Mouse (Mus musculus) forebrain, embryonic 14.5 days (tissue): Measurements from ENCODE around the gene Ehbp1. TPM values are rescaled to one million over a fixed set of nuclear protein-coding genes. Genes with fewer than 3 reads are reported as not detected.

ENCODE experiments used
- ATAC-seq: fragments of 200-750 bp; cut with Nextera tagmentation; 2 replicates; pipeline ENCODE4 v1.8.0; 2017; ENCODE audit warnings: mild to moderate bottlenecking, moderate library complexity
- DNase-seq: peaks from one replicate; pipeline ENCODE4 v3.0.0-alpha.2; 2015; ENCODE audit warnings: low spot score
- H3K27ac ChIP-seq: fragments of 300-500 bp; sonication (generic); 2 replicates; pipeline ENCODE4 v1.5.1; 2014; ENCODE audit warnings: low read depth, mild to moderate bottlenecking, control low read depth, low read length, moderate library complexity
- H3K27me3 ChIP-seq: fragments of 300-500 bp; sonication (generic); replicated peaks from 2 replicates; pipeline ENCODE4 v1.6.1; 2014; ENCODE audit warnings: low read length, control low read depth, mixed read lengths; ENCODE audit not compliant: control insufficient read depth, insufficient read depth
- H3K36me3 ChIP-seq: fragments of 300-500 bp; sonication (generic); 2 replicates; pipeline ENCODE4 v1.6.1; 2014; ENCODE audit warnings: low read length, control low read depth; ENCODE audit not compliant: control insufficient read depth, insufficient read depth
- H3K4me1 ChIP-seq: fragments of 300-500 bp; sonication (generic); 2 replicates; pipeline ENCODE4 v1.6.1; 2014; ENCODE audit warnings: antibody characterized with exemption, low read length, control low read depth; ENCODE audit not compliant: control insufficient read depth, insufficient read depth
- H3K4me2 ChIP-seq: fragments of 300-500 bp; sonication (generic); 2 replicates; pipeline ENCODE4 v1.6.1; 2014; ENCODE audit warnings: mild to moderate bottlenecking, control low read depth, low read length
- H3K4me3 ChIP-seq: fragments of 300-500 bp; sonication (generic); 2 replicates; pipeline ENCODE4 v1.5.1; 2014; ENCODE audit warnings: low read depth, low read length, control low read depth
- H3K9ac ChIP-seq: fragments of 300-500 bp; sonication (generic); 2 replicates; pipeline ENCODE4 v1.6.1; 2014; ENCODE audit warnings: mild to moderate bottlenecking, low read length, control low read depth, moderate library complexity
- H3K9me3 ChIP-seq: fragments of 300-500 bp; sonication (generic); replicated peaks from 2 replicates; pipeline ENCODE4 v1.6.1; 2016; ENCODE audit warnings: low read length, control low read depth, mixed read lengths; ENCODE audit not compliant: control insufficient read depth
- WGBS: fragments of 180-500 bp; shearing (Covaris S2); extraction: QIAGEN DNeasy Blood & Tissue Kit; methylation state at CpG from one replicate; pipeline ENCODE4 v1.1.7; 2014; 5-methylcytosine and 5-hydroxymethylcytosine counted together
- polyA plus RNA-seq: library from polyadenylated mRNA; unstranded; fragments of >200 nt; fragmentation: Nextera tagmentation; extraction: Ambion mirVana; gene quantifications from 2 replicates; pipeline ENCODE4 v1.2.1, GENCODE M21; 2014

Ehbp1 gene
- polyA plus RNA-seq, 1 experiment from 2014 or later: 17.1 TPM

GRCm38 (mm10) chr11:22174311-22174710, 167.8 kb downstream of the Ehbp1 start:
- no peak overlapping the region for H3K27ac ChIP-seq
- 53% methylated on average over 3 of the region's 3 CpGs for WGBS
- no peaks in the 10 kb centered on the region for H3K4me1 ChIP-seq
- no peak overlapping the region for H3K4me2 ChIP-seq
- H3K36me3 ChIP-seq: no peaks in the 10 kb centered on the region; the same call in 1 of the 2 replicates
- no peak for ATAC-seq
- H3K9ac ChIP-seq: no peak overlapping the region
- no peaks in the 10 kb centered on the region for H3K27me3 ChIP-seq
- no peaks in the 10 kb centered on the region for H3K9me3 ChIP-seq
- H3K4me3 ChIP-seq: no peak overlapping the region
- DNase-seq: no peak

- WGBS: 95% methylated on average over 6 of the region's 6 CpGs
- Histone ChIP-seq H3K9me3 (no peaks in the 10 kb centered on the region), H3K27ac (no peak overlapping the region), H3K9ac (no peak overlapping the region), H3K4me2 (no peak overlapping the region), H3K4me1 (no peaks in the 10 kb centered on the region), H3K27me3 (no peaks in the 10 kb centered on the region), H3K36me3 (peaks cover 6% of the 10 kb centered on the region), H3K4me3 (no peak overlapping the region)
- ATAC-seq (no peak), DNase-seq (no peak)
Measured at GRCm38 (mm10) chr11:22170962-22171638, 171.0 kb downstream of the Ehbp1 start.

GRCm38 (mm10) chr11:22157882-22158281, 184.2 kb downstream of the Ehbp1 start:
- ATAC-seq: no peak
- Histone ChIP-seq H3K4me3 (no peak overlapping the region), H3K9ac (no peak overlapping the region), H3K4me1 (no peaks in the 10 kb centered on the region), H3K36me3 (no peaks in the 10 kb centered on the region), H3K4me2 (no peak overlapping the region), H3K9me3 (no peaks in the 10 kb centered on the region), H3K27me3 (no peaks in the 10 kb centered on the region), H3K27ac (no peak overlapping the region)
- WGBS: 88% methylated on average over 4 of the region's 4 CpGs
- DNase-seq: no peak

- Histone ChIP-seq H3K36me3 (no peaks in the 10 kb centered on the region), H3K4me3 (no peak overlapping the region), H3K9me3 (no peaks in the 10 kb centered on the region), H3K27me3 (no peaks in the 10 kb centered on the region), H3K4me2 (no peak overlapping the region), H3K27ac (no peak overlapping the region), H3K9ac (no peak overlapping the region), H3K4me1 (no peaks in the 10 kb centered on the region)
- ATAC-seq (no peak), DNase-seq (no peak)
- WGBS: 93% methylated on average over 2 of the region's 2 CpGs
Measured at GRCm38 (mm10) chr11:22156182-22156581, 185.9 kb downstream of the Ehbp1 start.

- Histone ChIP-seq H3K27me3 (no peaks in the 10 kb centered on the region), H3K9ac (no peak overlapping the region), H3K9me3 (no peaks in the 10 kb centered on the region), H3K36me3 (no peaks in the 10 kb centered on the region), H3K4me2 (no peak overlapping the region), H3K4me1 (no peaks in the 10 kb centered on the region), H3K27ac (no peak overlapping the region), H3K4me3 (no peak overlapping the region)
- DNase-seq (no peak), ATAC-seq (no peak)
- 91% methylated on average over 3 of the region's 3 CpGs for WGBS
Measured at GRCm38 (mm10) chr11:22155366-22156095, 186.6 kb downstream of the Ehbp1 start.

- Histone ChIP-seq H3K36me3 (no peaks in the 10 kb centered on the region), H3K9me3 (no peaks in the 10 kb centered on the region)
- no peak for ATAC-seq
Measured at GRCm38 (mm10) chr11:22154501-22155294, 187.4 kb downstream of the Ehbp1 start.

GRCm38 (mm10) chr11:22140737-22141136, 201.4 kb downstream of the Ehbp1 start:
- DNase-seq: no peak
- no peak for ATAC-seq

More at GRCm38 (mm10) chr11:22154501-22155294, 187.4 kb downstream of the Ehbp1 start:
- no peak overlapping the region for H3K9ac ChIP-seq
- WGBS: 89% methylated on average over 9 of the region's 9 CpGs
- H3K27me3 ChIP-seq: no peaks in the 10 kb centered on the region
- H3K27ac ChIP-seq: no peak overlapping the region
- no peak for DNase-seq
- H3K4me1 ChIP-seq: no peaks in the 10 kb centered on the region
- no peak overlapping the region for H3K4me3 ChIP-seq
- no peak overlapping the region for H3K4me2 ChIP-seq

GRCm38 (mm10) chr11:22138466-22138865, 203.6 kb downstream of the Ehbp1 start:
- ATAC-seq (no peak), DNase-seq (no peak)
- Histone ChIP-seq H3K4me1 (no peaks in the 10 kb centered on the region), H3K36me3 (no peaks in the 10 kb centered on the region), H3K27me3 (no peaks in the 10 kb centered on the region), H3K4me2 (no peak overlapping the region), H3K9me3 (no peaks in the 10 kb centered on the region), H3K4me3 (no peak overlapping the region), H3K9ac (no peak overlapping the region), H3K27ac (no peak overlapping the region)

More at GRCm38 (mm10) chr11:22140737-22141136, 201.4 kb downstream of the Ehbp1 start:
- H3K27me3 ChIP-seq: no peaks in the 10 kb centered on the region
- H3K4me3 ChIP-seq: no peak overlapping the region
- no peaks in the 10 kb centered on the region for H3K36me3 ChIP-seq
- H3K4me2 ChIP-seq: no peak overlapping the region
- no peak overlapping the region for H3K9ac ChIP-seq
- H3K27ac ChIP-seq: no peak overlapping the region
- H3K9me3 ChIP-seq: no peaks in the 10 kb centered on the region
- WGBS: 77% methylated on average over 2 of the region's 2 CpGs
- H3K4me1 ChIP-seq: no peaks in the 10 kb centered on the region
